In genomic region chr1:87252040-87252609, GRCm38 (mm10) we compare ENCODE assay signal across 2 mouse cellular contexts.
TF ChIP-seq lines count a peak whose summit lies in the region.

No protein-coding gene starts in this region.

TF ChIP-seq in CH12.LX, 34 proteins besides CTCF, POLR2A, EP300 and RAD21:
- TF ChIP-seq CHD1 (IDR thresholded peaks at IDR 0.05; ENCODE audit: low read depth, low read length) (peak; percentile 88), MEF2A (IDR thresholded peaks at IDR 0.05; ENCODE audit: borderline replicate concordance, low read depth, low read length) (peak; percentile 38; the same call in 1 of the 2 replicates), NRF1 (IDR thresholded peaks at IDR 0.05; ENCODE audit: low read depth, low read length) (no peak), ZMIZ1 (IDR thresholded peaks at IDR 0.05; ENCODE audit: low read depth, low read length) (no peak), MAZ (IDR thresholded peaks at IDR 0.05; ENCODE audit: low read depth, low read length) (no peak), PAX5 (IDR thresholded peaks at IDR 0.05; ENCODE audit: low read length) (no peak), MAX (IDR thresholded peaks at IDR 0.05; ENCODE audit: low read length) (no peak), MYC (IDR thresholded peaks at IDR 0.05; ENCODE audit: low read depth, low read length) (no peak), IRF4 (IDR thresholded peaks at IDR 0.05; ENCODE audit: low read depth, low read length) (no peak)

TF ChIP-seq in MEL, 35 proteins besides CTCF, POLR2A, EP300 and RAD21 (continued from another document):
- TF ChIP-seq KAT2A (conservative IDR thresholded peaks at IDR 0.05; ENCODE audit: low read depth, low read length) (no peak), ZMIZ1 (IDR thresholded peaks at IDR 0.05; ENCODE audit: low read depth, low read length) (no peak), ETS1 (IDR thresholded peaks at IDR 0.05; ENCODE audit: low read depth, low read length) (0 out of 2 replicates have a peak, but pooled peaks have one; percentile 14), BHLHE40 (IDR thresholded peaks at IDR 0.05; ENCODE audit: borderline replicate concordance, low read depth, low read length) (no peak), MAX (IDR thresholded peaks at IDR 0.05; ENCODE audit: low read length) (peak; percentile 55; the same call in 1 of the 2 replicates), GATA1 (IDR thresholded peaks at IDR 0.05; ENCODE audit: low read depth, low read length) (0 out of 2 replicates have a peak, but pooled peaks have one; percentile 22), HCFC1 (IDR thresholded peaks at IDR 0.05; ENCODE audit: low read depth, low read length) (no peak), GABPA (IDR thresholded peaks at IDR 0.05; ENCODE audit: low read depth, low read length) (no peak), CHD2 (IDR thresholded peaks at IDR 0.05; ENCODE audit: low read length) (no peak), MAZ (IDR thresholded peaks at IDR 0.05; ENCODE audit: low read depth, low read length) (no peak), MAFK (IDR thresholded peaks at IDR 0.05; ENCODE audit: borderline replicate concordance, low read depth, low read length) (no peak), MYC (IDR thresholded peaks at IDR 0.05; ENCODE audit: low read depth, low read length) (no peak), MYB (IDR thresholded peaks at IDR 0.05; ENCODE audit: low read depth, low read length) (no peak), MXI1 (IDR thresholded peaks at IDR 0.05; ENCODE audit: low read depth, low read length) (peak; percentile 36; the same call in 1 of the 2 replicates), USF2 (IDR thresholded peaks at IDR 0.05; ENCODE audit: borderline replicate concordance in 1 of 2, insufficient read depth in 1 of 2, low read depth in 1 of 2, low read length in 2 of 2) (no peak), USF1 (IDR thresholded peaks at IDR 0.05; ENCODE audit: low read depth, low read length) (no peak), NELFE (IDR thresholded peaks at IDR 0.05; ENCODE audit: low read depth, low read length) (no peak), TAL1 (IDR thresholded peaks at IDR 0.05; ENCODE audit: low read length) (peak; percentile 62), CHD1 (IDR thresholded peaks at IDR 0.05; ENCODE audit: low read depth, low read length) (no peak), JUND (IDR thresholded peaks at IDR 0.05; ENCODE audit: low read depth, low read length) (no peak), TCF12 (IDR thresholded peaks at IDR 0.05; ENCODE audit: low read depth, low read length) (peak; percentile 16; the same call in 1 of the 2 replicates), TBP (IDR thresholded peaks at IDR 0.05; ENCODE audit: low read depth, low read length) (no peak), RCOR1 (IDR thresholded peaks at IDR 0.05; ENCODE audit: low read depth, low read length) (no peak), E2F4 (IDR thresholded peaks at IDR 0.05; ENCODE audit: borderline replicate concordance, low read depth, low read length) (no peak), POLR2AphosphoS5 (IDR thresholded peaks at IDR 0.05; ENCODE audit: borderline replicate concordance, low read depth, low read length) (no peak), UBTF (IDR thresholded peaks at IDR 0.05; ENCODE audit: borderline replicate concordance, insufficient read depth, low read depth, low read length) (no peak), SMC3 (IDR thresholded peaks at IDR 0.05; ENCODE audit: low read depth, low read length) (no peak), ZC3H11A (IDR thresholded peaks at IDR 0.05; ENCODE audit: low read depth, low read length) (no peak)
